ENCODE assay signal across 8 mouse cellular contexts in genomic region chr12:73907079-73907672, GRCm38 (mm10). TPM values are rescaled to one million over a fixed set of nuclear protein-coding genes. Genes with fewer than 3 reads are reported as not detected.
DNase-seq lines count a peak whose midpoint lies in the region; ATAC-seq and TF ChIP-seq lines count a peak whose summit lies in the region.

No protein-coding gene starts in this region.

- H3K36me3 ChIP-seq in kidney, adult 2 months (ENCODE audit: control insufficient read depth, insufficient read depth, low read length): no peaks in the 10 kb centered on the region
- H3K36me3 ChIP-seq in hindbrain, embryonic 15.5 days: no peaks in the 10 kb centered on the region
- no peaks in the 10 kb centered on the region for H3K36me3 ChIP-seq in midbrain, embryonic 14.5 days (ENCODE audit: control insufficient read depth, insufficient read depth, low read length)

- peak; percentile 79 for TF ChIP-seq POLR2A in kidney, adult 2 months (IDR thresholded peaks at IDR 0.05; ENCODE audit: low read depth, low read length)
- no peak for TF ChIP-seq POLR2A in bone marrow macrophage, adult 2 months (IDR thresholded peaks at IDR 0.05; ENCODE audit: borderline replicate concordance, low read depth, low read length)

- H3K9me3 ChIP-seq in hindbrain, embryonic 15.5 days: no peaks in the 10 kb centered on the region
- H3K9me3 ChIP-seq in midbrain, embryonic 14.5 days (ENCODE audit: control insufficient read depth, low read length): no peaks in the 10 kb centered on the region

- peak; percentile 90; the same call in 1 of the 2 replicates for ATAC-seq in hindbrain, embryonic 15.5 days (ENCODE audit: low FRiP score, low read depth)
- ATAC-seq in midbrain, embryonic 14.5 days (ENCODE audit: low FRiP score, low TSS enrichment): no peak

- H3K9ac ChIP-seq in hindbrain, embryonic 15.5 days: peak overlapping the region; percentile 38
- H3K9ac ChIP-seq in midbrain, embryonic 14.5 days (replicated peaks; ENCODE audit: low read length): peak overlapping the region; percentile 45; the same call in 1 of the 2 replicates

- H3K27ac ChIP-seq in kidney, adult 2 months (ENCODE audit: insufficient read depth, low read depth, low read length): peak overlapping the region; percentile 98
- H3K27ac ChIP-seq in bone marrow macrophage, adult 2 months (ENCODE audit: insufficient read depth, low read depth, low read length): peak overlapping the region; percentile 66
- peak overlapping the region; percentile 99 for H3K27ac ChIP-seq in hindbrain, embryonic 15.5 days (replicated peaks)
- peak overlapping the region; percentile 98 for H3K27ac ChIP-seq in midbrain, embryonic 14.5 days (replicated peaks; ENCODE audit: low read depth, low read length)

- peaks cover 13% of the 10 kb centered on the region for H3K4me1 ChIP-seq in kidney, adult 2 months (ENCODE audit: control insufficient read depth, insufficient read depth, low read length)
- peaks cover 13% of the 10 kb centered on the region for H3K4me1 ChIP-seq in bone marrow macrophage, adult 2 months (ENCODE audit: control insufficient read depth, insufficient read depth, low read length)
- H3K4me1 ChIP-seq in hindbrain, embryonic 15.5 days (replicated peaks): peaks cover 29% of the 10 kb centered on the region
- H3K4me1 ChIP-seq in midbrain, embryonic 14.5 days (ENCODE audit: control insufficient read depth, insufficient read depth, low read length): peaks cover 20% of the 10 kb centered on the region

- no peak for TF ChIP-seq CTCF in kidney, adult 2 months (conservative IDR thresholded peaks at IDR 0.05; ENCODE audit: insufficient read depth, insufficient read length, low read depth, low read length)
- TF ChIP-seq CTCF in bone marrow macrophage, adult 2 months (IDR thresholded peaks at IDR 0.05; ENCODE audit: low read depth, low read length): no peak

- H3K4me2 ChIP-seq in hindbrain, embryonic 15.5 days: peak overlapping the region; percentile 77
- H3K4me2 ChIP-seq in midbrain, embryonic 14.5 days (ENCODE audit: low read length): peak overlapping the region; percentile 69

- under 1% methylated on average over 18 of the region's 18 CpGs for WGBS in kidney, adult 2 months
- 1% methylated on average over 18 of the region's 18 CpGs for WGBS in hindbrain, embryonic 15.5 days
- 1% methylated on average over 18 of the region's 18 CpGs for WGBS in midbrain, embryonic 14.5 days

- H3K4me3 ChIP-seq in kidney, adult 2 months (ENCODE audit: insufficient read depth, low read depth, low read length): peak overlapping the region; percentile 76
- H3K4me3 ChIP-seq in bone marrow macrophage, adult 2 months (ENCODE audit: insufficient read depth, low read length): peak overlapping the region; percentile 66
- peak overlapping the region; percentile 94 for H3K4me3 ChIP-seq in hindbrain, embryonic 15.5 days
- H3K4me3 ChIP-seq in midbrain, embryonic 14.5 days (replicated peaks; ENCODE audit: low read depth, low read length): peak overlapping the region; percentile 96

- no peak for DNase-seq in kidney, adult 2 months
- DNase-seq in kidney, adult 18-20 months: no peak
- DNase-seq in midbrain, embryonic 14.5 days: no peak
- DNase-seq in gastrocnemius, postnatal 25 days: no peak
- DNase-seq in right cerebral cortex, postnatal 10 days (ENCODE audit: low spot score in 2 of 2): no peak
- DNase-seq in cerebellum, postnatal 4 days (ENCODE audit: low spot score in 2 of 2): no peak

- no peaks in the 10 kb centered on the region for H3K27me3 ChIP-seq in kidney, adult 2 months (replicated peaks; ENCODE audit: control insufficient read depth, insufficient read depth, low read length)
- H3K27me3 ChIP-seq in hindbrain, embryonic 15.5 days: peaks cover 3% of the 10 kb centered on the region; the same call in 1 of the 2 replicates
- no peaks in the 10 kb centered on the region for H3K27me3 ChIP-seq in midbrain, embryonic 14.5 days (ENCODE audit: control insufficient read depth, insufficient read depth, low read length)

RNA-seq across cellular contexts. Expression of gene Hif1a, which starts 6.0 kb away (rescaled TPM):
- 18.6 and 20.6 TPM in 2 replicates for polyA plus RNA-seq in kidney, adult 2 months (2012; rRNA removed)
- polyA plus RNA-seq in bone marrow macrophage, adult 2 months (2012; ENCODE audit: insufficient read depth, insufficient read length, missing spikeins): 54.7 and 61.0 TPM in 2 replicates
- polyA plus RNA-seq in hindbrain, embryonic 15.5 days (2015; fragmentation: Nextera tagmentation; extraction: Ambion mirVana): 76.8 and 80.1 TPM in 2 replicates
- polyA plus RNA-seq in midbrain, embryonic 14.5 days (2014; fragmentation: Nextera tagmentation; extraction: Ambion mirVana): 90.0 and 119 TPM in 2 replicates
- 10 to 100 TPM; 15.9 to 16.7 TPM for total RNA-seq in gastrocnemius, postnatal 25 days (2021)

RNA-seq across cellular contexts. Expression of gene Gm49321, which starts 30.3 kb away (rescaled TPM):
- not detected in 2 replicates for polyA plus RNA-seq in kidney, adult 2 months (2012; rRNA removed)
- polyA plus RNA-seq in bone marrow macrophage, adult 2 months (2012; ENCODE audit: insufficient read depth, insufficient read length, missing spikeins): 6.1 and 7.1 TPM in 2 replicates
- 22.2 and 25.4 TPM in 2 replicates for polyA plus RNA-seq in hindbrain, embryonic 15.5 days (2015; fragmentation: Nextera tagmentation; extraction: Ambion mirVana)
- 14.5 and 16.3 TPM in 2 replicates for polyA plus RNA-seq in midbrain, embryonic 14.5 days (2014; fragmentation: Nextera tagmentation; extraction: Ambion mirVana)
- total RNA-seq in gastrocnemius, postnatal 25 days (2021): 1 to 10 TPM; 3.0 to 3.6 TPM

RNA-seq across cellular contexts. Expression of gene Snapc1, which starts 57.1 kb away (rescaled TPM):
- polyA plus RNA-seq in kidney, adult 2 months (2012; rRNA removed): 8.2 and 9.2 TPM in 2 replicates
- polyA plus RNA-seq in bone marrow macrophage, adult 2 months (2012; ENCODE audit: insufficient read depth, insufficient read length, missing spikeins): 13.8 and 22.8 TPM in 2 replicates
- 34.9 and 38.6 TPM in 2 replicates for polyA plus RNA-seq in hindbrain, embryonic 15.5 days (2015; fragmentation: Nextera tagmentation; extraction: Ambion mirVana)
- 34.8 and 38.4 TPM in 2 replicates for polyA plus RNA-seq in midbrain, embryonic 14.5 days (2014; fragmentation: Nextera tagmentation; extraction: Ambion mirVana)
- 1 to 10 TPM; 4.6 to 5.0 TPM for total RNA-seq in gastrocnemius, postnatal 25 days (2021)
